Comparison of ENCODE assay signal across 9 mouse cellular contexts in the genomic region with DNA sequence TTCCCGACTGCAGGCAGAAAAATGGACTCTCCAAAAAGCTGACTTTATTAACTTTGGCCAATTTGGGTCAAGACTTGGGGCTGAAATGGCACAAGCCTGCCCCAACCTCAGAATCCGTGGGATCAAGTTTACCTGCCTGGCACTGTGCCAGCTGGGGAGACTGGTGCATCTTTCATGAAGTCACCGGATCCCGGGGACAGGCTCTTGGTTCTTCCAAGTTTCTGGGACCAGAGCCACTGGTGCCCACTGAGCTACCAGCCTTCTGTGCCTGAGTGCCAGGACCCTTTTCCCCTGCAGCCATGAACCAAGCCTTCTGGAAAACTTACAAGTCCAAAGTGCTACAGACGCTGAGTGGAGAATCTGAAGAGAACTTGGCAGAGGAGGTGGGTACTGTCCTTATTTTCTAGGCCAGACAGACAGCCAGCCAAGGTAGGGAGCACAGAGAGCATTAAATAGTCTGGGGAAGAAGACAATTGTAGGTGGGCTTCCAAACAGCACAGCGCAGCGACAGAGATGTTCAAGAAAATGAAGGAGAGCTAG. TPM values are rescaled to one million over a fixed set of nuclear protein-coding genes. Genes with fewer than 3 reads are reported as not detected.
DNase-seq lines count a peak whose midpoint lies in the region; ATAC-seq lines count a peak whose summit lies in the region.
"Had no signal": no experiment of that assay in that cellular context is flagged by ENCODE, and none has a peak within 500 bp of the region (broad histone marks: within the 10 kb centered on the region; RNA-seq: fewer than 3 reads in every experiment).

A gene (plus strand): TSS at position 217 of the 540 bp plus-strand sequence.

- WGBS in lung, embryonic 16.5 days: 68% methylated on average over 7 of the region's 7 CpGs
- 77% methylated on average over 7 of the region's 7 CpGs for WGBS in limb, embryonic 10.5 days
- 78% methylated on average over 7 of the region's 7 CpGs for WGBS in stomach, embryonic 14.5 days

- peaks cover 24% of the 10 kb centered on the region for H3K4me1 ChIP-seq in lung, embryonic 16.5 days (replicated peaks; ENCODE audit: control insufficient read depth, insufficient read depth, low read length)
- H3K4me1 ChIP-seq in limb, embryonic 10.5 days: peaks cover 54% of the 10 kb centered on the region
- H3K4me1 ChIP-seq in stomach, embryonic 14.5 days (ENCODE audit: control insufficient read depth, insufficient read depth, low read length): peaks cover 23% of the 10 kb centered on the region

- intact Hi-C loops in left cerebral cortex, postnatal 36 days (cut with DNase I): loop anchor here (5.0 kb wide), 2 partner anchors 59 to 111 kb away; a partner anchor contains a TSS

- H3K4me3 ChIP-seq in lung, embryonic 16.5 days (ENCODE audit: low read length): peak within 1 kb of the TSS; percentile 88
- peak within 1 kb of the TSS; percentile 84 for H3K4me3 ChIP-seq in limb, embryonic 10.5 days
- peak within 1 kb of the TSS; percentile 53; the same call in 1 of the 2 replicates for H3K4me3 ChIP-seq in stomach, embryonic 14.5 days (ENCODE audit: low read depth, low read length)

- H3K9ac ChIP-seq in lung, embryonic 16.5 days (ENCODE audit: low read length): peak within 1 kb of the TSS; percentile 86
- H3K9ac ChIP-seq in stomach, embryonic 14.5 days (replicated peaks; ENCODE audit: low read depth, low read length): peak within 1 kb of the TSS; percentile 77; the same call in 1 of the 2 replicates

- peaks cover 37% of the 10 kb centered on the region for H3K27me3 ChIP-seq in lung, embryonic 16.5 days (ENCODE audit: control insufficient read depth, insufficient read depth, low read depth, low read length)
- H3K27me3 ChIP-seq in limb, embryonic 10.5 days (ENCODE audit: low read depth, poor library complexity, severe bottlenecking): peaks cover 59% of the 10 kb centered on the region
- H3K27me3 ChIP-seq in stomach, embryonic 14.5 days (ENCODE audit: control insufficient read depth, insufficient read depth, low read length): peaks cover 17% of the 10 kb centered on the region

- H3K9me3 ChIP-seq in lung, embryonic 16.5 days (ENCODE audit: control insufficient read depth, low read length): no peaks in the 10 kb centered on the region
- H3K9me3 ChIP-seq in limb, embryonic 10.5 days (replicated peaks): no peaks in the 10 kb centered on the region
- H3K9me3 ChIP-seq in stomach, embryonic 14.5 days (ENCODE audit: control insufficient read depth, low read depth, low read length): no peaks in the 10 kb centered on the region

- no peak for ATAC-seq in cerebellum, adult (ENCODE audit: insufficient number of reproducible peaks, low FRiP score, low TSS enrichment)
- no peak for ATAC-seq in lung, embryonic 16.5 days (ENCODE audit: low read depth)
- no peak for ATAC-seq in stomach, embryonic 14.5 days (ENCODE audit: insufficient number of reproducible peaks, insufficient read depth, low FRiP score, low read depth)

- H3K36me3 ChIP-seq in lung, embryonic 16.5 days (ENCODE audit: control insufficient read depth, insufficient read depth, low read length): no peaks in the 10 kb centered on the region
- peaks cover 14% of the 10 kb centered on the region for H3K36me3 ChIP-seq in limb, embryonic 10.5 days
- no peaks in the 10 kb centered on the region for H3K36me3 ChIP-seq in stomach, embryonic 14.5 days (ENCODE audit: control insufficient read depth, insufficient read depth, low read length)

- peak; percentile 16 to 35 for DNase-seq in cerebellum, adult 18-20 months
- DNase-seq in lung, postnatal 10 days: no peak
- DNase-seq in limb, embryonic 10.5 days (ENCODE audit: low spot score): no peak
- DNase-seq in left cerebral cortex, postnatal 36 days (ENCODE audit: low spot score in 2 of 2): no peak
- no peak for DNase-seq in layer of hippocampus, postnatal 10 days (ENCODE audit: low spot score in 2 of 2)

- H3K27ac ChIP-seq in lung, embryonic 16.5 days (ENCODE audit: low read length): no peak within 1 kb of the TSS
- H3K27ac ChIP-seq in limb, embryonic 10.5 days: peak within 1 kb of the TSS; percentile 86
- H3K27ac ChIP-seq in stomach, embryonic 14.5 days (ENCODE audit: low read length): no peak within 1 kb of the TSS

- peak within 1 kb of the TSS; percentile 82 for H3K4me2 ChIP-seq in lung, embryonic 16.5 days (ENCODE audit: low read depth, low read length)
- peak within 1 kb of the TSS; percentile 87 for H3K4me2 ChIP-seq in stomach, embryonic 14.5 days (replicated peaks; ENCODE audit: low read depth, low read length)

RNA-seq across cellular contexts. Expression of the gene that starts here (rescaled TPM):
- polyA plus RNA-seq in lung, embryonic 16.5 days (2015; fragmentation: Nextera tagmentation; extraction: Ambion mirVana): not detected in 2 replicates
- polyA plus RNA-seq in limb, embryonic 10.5 days (2016; fragmentation: Nextera tagmentation; extraction: Ambion mirVana): not detected in 2 replicates
- not detected in 2 replicates for polyA plus RNA-seq in stomach, embryonic 14.5 days (2014; fragmentation: Nextera tagmentation; extraction: Ambion mirVana)
- total RNA-seq in left cerebral cortex, postnatal 36 days (2021): not detected
- total RNA-seq in layer of hippocampus, postnatal 10 days (2021): not detected
- total RNA-seq: left cerebral cortex, postnatal 10 days had no signal

Comparison
In these comparisons a context has a peak if more than half of its experiments do, and no peak if none do; other contexts are left out.
1. DNase-seq: peak in cerebellum, adult 18-20 months (2 of 2); none in lung, postnatal 10 days (single experiment), limb, embryonic 10.5 days (single experiment), left cerebral cortex, postnatal 36 days (0 of 2) and layer of hippocampus, postnatal 10 days (0 of 2).
2. Peak in every context shown above with its lines, with median percentiles within 50 percentile points of each other: H3K4me3 ChIP-seq.